Mouse (Mus musculus): ENCODE measurements around the gene Il31ra. TPM values are rescaled to one million over a fixed set of nuclear protein-coding genes. Genes with fewer than 3 reads are reported as not detected.

Il31ra gene
- polyA plus RNA-seq, 1 experiment from 2014 or later, result not detected

DNA sequence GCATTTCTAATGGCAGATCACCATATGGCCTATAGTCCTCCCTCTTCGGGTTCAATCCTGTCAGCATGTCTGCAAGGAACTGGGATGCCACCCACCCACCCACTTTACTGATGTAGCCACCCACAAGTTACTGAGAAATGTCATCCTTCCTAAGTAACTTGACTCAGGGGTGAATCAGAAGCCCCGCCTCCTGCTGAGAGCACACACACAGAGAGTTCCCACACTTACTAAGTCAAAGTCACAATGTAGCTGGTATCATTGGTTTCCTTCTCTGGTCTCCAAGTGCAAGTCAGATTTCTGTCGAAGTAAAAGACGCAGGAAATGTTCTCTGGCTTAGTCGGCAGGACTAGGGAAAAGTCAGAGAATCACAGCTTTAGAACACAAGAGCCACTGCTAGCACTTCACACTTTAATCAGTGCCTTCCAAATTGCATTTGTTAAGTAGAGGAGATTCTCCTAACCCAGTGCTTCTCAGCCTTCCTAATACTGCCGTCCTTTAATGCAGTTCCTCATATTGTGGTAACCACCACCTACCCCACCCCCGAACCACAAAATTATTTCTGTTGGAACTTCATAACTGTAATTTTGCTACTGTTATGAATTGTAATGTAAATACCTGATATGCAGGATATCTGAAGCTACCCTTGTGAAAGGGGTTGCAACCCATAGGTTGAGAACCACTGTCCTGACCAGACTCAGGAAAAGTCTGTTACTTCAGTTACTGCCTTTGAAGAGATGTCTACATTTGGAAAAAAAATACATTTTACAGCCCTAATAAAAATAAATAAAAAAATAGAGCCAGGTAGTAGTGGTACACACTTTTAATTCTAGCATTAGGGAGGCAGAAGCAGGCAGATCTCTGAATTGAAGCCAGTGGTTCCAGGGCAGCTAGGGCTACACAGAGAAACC, 42.3 kb downstream of the Il31ra start:
- Histone ChIP-seq H3K4me3 (no peak overlapping the region), H3K9me3 (no peaks in the 10 kb centered on the region), H3K36me3 (replicated peaks) (no peaks in the 10 kb centered on the region), H3K27ac (replicated peaks) (no peak overlapping the region), H3K4me1 (no peaks in the 10 kb centered on the region), H3K27me3 (replicated peaks; ENCODE audit: low read depth, poor library complexity, severe bottlenecking) (no peaks in the 10 kb centered on the region)
- no peak for DNase-seq (ENCODE audit: low spot score)
- 84% methylated on average over 7 of the region's 7 CpGs for WGBS

DNA sequence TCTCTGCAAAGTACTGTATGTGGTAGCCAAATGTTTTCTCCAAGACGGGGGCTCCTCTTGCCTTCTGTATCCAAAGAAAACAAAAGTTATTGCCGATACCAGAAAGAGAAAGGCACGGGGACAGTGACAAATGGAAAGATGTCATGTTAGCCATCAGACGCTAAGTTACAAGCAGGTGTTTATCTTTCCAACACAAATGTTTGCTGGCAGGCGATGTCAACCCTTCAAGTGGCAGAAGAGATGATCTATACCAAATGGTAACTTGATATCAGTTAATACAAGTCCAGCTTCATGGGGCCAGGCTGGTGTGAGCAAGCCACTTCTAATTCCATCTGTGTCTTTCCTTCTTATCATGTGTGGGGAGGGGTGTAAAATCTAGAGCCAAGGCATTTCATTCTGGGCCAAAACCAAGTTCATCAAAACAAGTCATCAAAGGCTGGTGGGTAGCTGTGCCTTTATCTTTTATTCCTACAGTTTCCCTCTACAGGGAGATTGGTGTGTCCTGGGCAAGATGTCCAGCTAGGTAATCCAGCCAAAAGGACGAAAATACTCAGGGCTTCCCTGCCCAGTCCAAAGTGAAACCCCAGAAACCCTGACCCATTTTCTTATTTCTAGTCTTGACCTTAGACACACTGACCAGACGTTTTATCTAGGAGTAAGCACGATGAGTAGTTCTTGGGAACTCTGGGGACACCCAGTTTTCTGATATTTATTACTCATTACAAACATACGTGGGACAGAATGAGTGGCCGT, 52.8 kb downstream of the Il31ra start:
- no peak for DNase-seq (ENCODE audit: low spot score)
- Histone ChIP-seq H3K4me1 (peaks cover 2% of the 10 kb centered on the region; the same call in 1 of the 2 replicates), H3K27me3 (replicated peaks; ENCODE audit: low read depth, poor library complexity, severe bottlenecking) (no peaks in the 10 kb centered on the region), H3K27ac (replicated peaks) (no peak overlapping the region), H3K36me3 (replicated peaks) (no peaks in the 10 kb centered on the region), H3K9me3 (no peaks in the 10 kb centered on the region), H3K4me3 (no peak overlapping the region)
- 88% methylated on average over 10 of the region's 10 CpGs for WGBS

DNA sequence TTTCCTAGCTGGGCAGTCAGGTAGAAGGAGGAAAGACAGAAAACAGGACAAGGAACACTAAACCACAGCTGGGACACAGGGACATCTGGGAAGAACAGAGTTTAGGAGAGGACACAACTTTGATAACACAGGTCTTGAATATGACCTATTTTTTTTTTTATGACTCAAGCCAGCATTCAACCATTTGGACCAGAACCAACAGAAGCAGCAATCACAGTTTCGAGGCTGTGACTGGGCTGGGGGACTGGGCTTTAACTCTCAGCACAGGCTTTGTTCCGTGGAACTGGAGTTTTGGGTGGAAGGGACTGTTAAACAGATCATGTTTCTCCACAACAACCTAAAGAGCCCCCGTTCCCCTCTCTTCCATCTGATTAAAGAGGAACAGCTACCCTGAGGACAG, 53.5 kb downstream of the Il31ra start:
- no peak overlapping the region for H3K4me3 ChIP-seq
- no peak for DNase-seq (ENCODE audit: low spot score)
- 63% methylated on average over 3 of the region's 3 CpGs for WGBS
- no peaks in the 10 kb centered on the region for H3K27me3 ChIP-seq (replicated peaks; ENCODE audit: low read depth, poor library complexity, severe bottlenecking)
- peaks cover 2% of the 10 kb centered on the region; the same call in 1 of the 2 replicates for H3K4me1 ChIP-seq
- no peaks in the 10 kb centered on the region for H3K36me3 ChIP-seq (replicated peaks)
- no peaks in the 10 kb centered on the region for H3K9me3 ChIP-seq
- no peak overlapping the region for H3K27ac ChIP-seq (replicated peaks)

DNA sequence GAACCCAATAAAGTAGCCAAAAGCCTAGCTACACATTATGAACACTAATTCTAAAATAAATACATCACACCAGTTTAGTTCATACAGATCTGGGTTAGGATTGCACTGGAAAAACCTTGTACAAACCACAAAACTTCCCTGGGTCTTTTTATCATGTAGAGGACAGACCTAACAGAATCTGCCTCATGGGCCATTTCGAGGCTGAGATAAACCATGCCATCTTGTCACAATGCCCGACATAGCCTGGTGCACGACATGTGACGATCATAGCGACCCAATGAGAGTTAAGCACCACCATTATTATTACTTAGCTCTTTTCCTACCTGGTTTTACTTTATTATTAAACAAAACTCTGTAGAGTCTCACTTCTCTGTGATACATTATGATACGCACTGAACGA, 57.1 kb downstream of the Il31ra start:
- Histone ChIP-seq H3K4me1 (peaks cover 6% of the 10 kb centered on the region; the same call in 1 of the 2 replicates), H3K27me3 (replicated peaks; ENCODE audit: low read depth, poor library complexity, severe bottlenecking) (no peaks in the 10 kb centered on the region), H3K27ac (replicated peaks) (no peak overlapping the region), H3K4me3 (no peak overlapping the region), H3K9me3 (no peaks in the 10 kb centered on the region), H3K36me3 (replicated peaks) (no peaks in the 10 kb centered on the region)
- WGBS, result 94% methylated on average over 7 of the region's 7 CpGs
- DNase-seq (ENCODE audit: low spot score), result no peak

DNA sequence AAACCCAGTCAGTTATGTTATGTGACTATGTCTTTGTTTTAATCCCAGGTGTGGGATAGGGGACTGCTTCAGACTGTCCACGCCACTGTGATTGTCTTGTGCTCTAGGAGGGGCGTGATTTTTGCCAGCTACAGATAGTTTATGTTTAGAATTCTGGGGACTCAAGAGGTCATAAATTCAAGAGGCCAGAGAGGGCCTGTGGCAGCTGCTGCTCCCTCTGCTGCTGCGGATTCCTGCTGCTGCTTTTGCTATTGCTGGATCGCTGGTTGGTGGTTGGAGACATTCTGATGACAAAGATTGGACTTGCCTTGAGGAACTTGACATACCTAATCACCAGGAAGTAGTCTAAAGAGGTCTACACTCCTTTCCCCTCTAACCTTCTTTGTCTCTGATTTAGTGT, 57.5 kb downstream of the Il31ra start:
- H3K4me1 ChIP-seq, result peaks cover 6% of the 10 kb centered on the region; the same call in 1 of the 2 replicates
- no peak overlapping the region for H3K27ac ChIP-seq (replicated peaks)
- no peak overlapping the region for H3K4me3 ChIP-seq
- H3K36me3 ChIP-seq (replicated peaks), result no peaks in the 10 kb centered on the region
- no peaks in the 10 kb centered on the region for H3K9me3 ChIP-seq
- DNase-seq (ENCODE audit: low spot score), result no peak
- no peaks in the 10 kb centered on the region for H3K27me3 ChIP-seq (replicated peaks; ENCODE audit: low read depth, poor library complexity, severe bottlenecking)
- WGBS, result 86% methylated on average over 4 of the region's 4 CpGs

DNA sequence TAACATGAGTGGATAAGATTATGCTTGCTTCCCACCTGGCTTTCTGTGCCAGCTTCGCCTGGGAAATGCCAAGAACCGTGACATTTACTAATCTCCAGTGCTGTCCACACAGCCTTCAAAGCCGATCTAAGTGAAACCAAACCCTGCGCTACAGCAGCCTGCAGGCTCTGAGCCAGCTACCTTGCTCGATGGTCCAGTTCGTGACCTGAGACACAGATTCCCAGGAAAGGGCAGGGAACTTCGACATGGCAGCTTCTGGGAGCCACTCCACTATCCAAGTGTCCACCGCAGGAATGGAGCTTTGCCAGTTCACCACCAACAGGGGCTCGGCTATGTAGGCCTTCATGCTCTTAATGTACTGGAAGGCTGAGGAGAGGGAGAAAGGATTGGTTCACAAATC, 60.6 kb downstream of the Il31ra start:
- no peaks in the 10 kb centered on the region for H3K27me3 ChIP-seq (replicated peaks; ENCODE audit: low read depth, poor library complexity, severe bottlenecking)
- 0 out of 2 replicates have a peak, but pooled peaks cover 4% of the 10 kb centered on the region for H3K4me1 ChIP-seq
- WGBS, result 66% methylated on average over 9 of the region's 9 CpGs
- no peaks in the 10 kb centered on the region for H3K36me3 ChIP-seq (replicated peaks)
- no peak overlapping the region for H3K27ac ChIP-seq (replicated peaks)
- H3K9me3 ChIP-seq, result no peaks in the 10 kb centered on the region
- DNase-seq (ENCODE audit: low spot score), result no peak
- H3K4me3 ChIP-seq, result no peak overlapping the region

DNA sequence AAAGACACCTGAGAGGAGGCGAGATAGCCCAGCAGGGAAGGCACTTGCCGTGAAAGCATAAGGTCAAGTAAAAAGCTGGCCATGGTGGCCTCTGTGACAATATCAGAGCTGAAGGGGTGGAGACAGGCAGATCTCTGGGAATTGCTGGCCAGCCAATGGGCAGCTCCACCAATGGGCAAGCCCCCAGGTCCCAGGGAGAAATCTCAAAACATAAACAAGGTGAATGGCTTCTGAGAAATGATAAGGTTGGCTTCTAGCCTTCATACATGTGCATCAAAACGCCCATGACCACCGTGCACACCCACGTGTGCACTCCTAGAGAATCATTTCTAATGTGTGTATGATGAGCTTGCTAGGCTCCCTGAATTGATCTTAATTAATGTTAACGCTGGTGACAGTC, 61.9 kb downstream of the Il31ra start:
- Histone ChIP-seq H3K36me3 (replicated peaks) (no peaks in the 10 kb centered on the region), H3K9me3 (no peaks in the 10 kb centered on the region), H3K27me3 (replicated peaks; ENCODE audit: low read depth, poor library complexity, severe bottlenecking) (no peaks in the 10 kb centered on the region), H3K4me3 (no peak overlapping the region), H3K27ac (replicated peaks) (no peak overlapping the region), H3K4me1 (0 out of 2 replicates have a peak, but pooled peaks cover 4% of the 10 kb centered on the region)
- no peak for DNase-seq (ENCODE audit: low spot score)
- 88% methylated on average over 6 of the region's 6 CpGs for WGBS

DNA sequence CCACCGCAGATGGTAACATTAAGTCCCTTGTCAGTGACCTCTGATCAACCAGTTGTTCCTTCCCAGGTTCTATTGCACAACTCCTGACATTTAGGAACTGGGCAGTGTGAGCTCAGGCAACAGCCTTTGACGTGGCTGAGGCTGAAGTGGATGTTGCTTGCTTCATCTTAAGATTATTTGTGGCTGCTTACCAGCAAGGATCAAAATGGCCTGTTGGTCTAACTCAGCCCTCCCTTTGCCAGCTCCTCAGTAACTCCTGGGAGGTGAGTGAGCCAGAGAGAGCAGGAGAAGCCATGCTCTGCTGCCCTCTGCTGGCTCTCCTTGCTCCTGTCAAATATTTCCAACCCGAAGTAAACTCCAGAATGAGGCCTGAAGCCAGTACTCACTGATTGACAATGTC, 64.3 kb downstream of the Il31ra start:
- no peak overlapping the region for H3K27ac ChIP-seq (replicated peaks)
- WGBS, result 38% methylated on average over 3 of the region's 3 CpGs
- DNase-seq (ENCODE audit: low spot score), result peak; percentile 76
- 0 out of 2 replicates have a peak, but pooled peaks cover 4% of the 10 kb centered on the region for H3K4me1 ChIP-seq
- H3K9me3 ChIP-seq, result 0 out of 2 replicates have a peak, but pooled peaks cover 4% of the 10 kb centered on the region
- H3K27me3 ChIP-seq (replicated peaks; ENCODE audit: low read depth, poor library complexity, severe bottlenecking), result no peaks in the 10 kb centered on the region
- H3K36me3 ChIP-seq (replicated peaks), result no peaks in the 10 kb centered on the region
- H3K4me3 ChIP-seq, result no peak overlapping the region

DNA sequence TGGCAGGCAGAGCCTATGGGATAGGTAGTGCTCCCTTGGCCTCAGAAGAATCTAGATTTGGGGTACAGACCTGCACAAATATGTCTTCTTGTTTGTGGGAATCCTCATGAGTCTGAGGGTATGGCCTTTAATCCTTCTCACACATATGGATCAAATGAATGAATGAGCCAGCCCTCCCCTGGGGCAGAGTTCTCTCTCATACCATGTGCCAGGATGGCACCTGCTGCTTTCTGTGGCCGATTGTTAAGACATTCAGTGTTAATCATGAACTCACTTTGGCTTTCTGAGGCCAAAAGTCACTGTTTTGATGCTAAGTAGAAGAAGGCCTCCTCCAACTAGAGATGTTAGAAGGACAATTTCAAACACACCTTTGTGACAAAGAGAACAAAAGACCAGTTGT, 67.0 kb downstream of the Il31ra start:
- Histone ChIP-seq H3K36me3 (replicated peaks) (no peaks in the 10 kb centered on the region), H3K27me3 (replicated peaks; ENCODE audit: low read depth, poor library complexity, severe bottlenecking) (no peaks in the 10 kb centered on the region), H3K4me1 (no peaks in the 10 kb centered on the region), H3K27ac (replicated peaks) (no peak overlapping the region), H3K9me3 (0 out of 2 replicates have a peak, but pooled peaks cover 4% of the 10 kb centered on the region), H3K4me3 (no peak overlapping the region)
- WGBS, result 59% methylated on average over 1 of the region's 1 CpGs
- DNase-seq (ENCODE audit: low spot score), result no peak

DNA sequence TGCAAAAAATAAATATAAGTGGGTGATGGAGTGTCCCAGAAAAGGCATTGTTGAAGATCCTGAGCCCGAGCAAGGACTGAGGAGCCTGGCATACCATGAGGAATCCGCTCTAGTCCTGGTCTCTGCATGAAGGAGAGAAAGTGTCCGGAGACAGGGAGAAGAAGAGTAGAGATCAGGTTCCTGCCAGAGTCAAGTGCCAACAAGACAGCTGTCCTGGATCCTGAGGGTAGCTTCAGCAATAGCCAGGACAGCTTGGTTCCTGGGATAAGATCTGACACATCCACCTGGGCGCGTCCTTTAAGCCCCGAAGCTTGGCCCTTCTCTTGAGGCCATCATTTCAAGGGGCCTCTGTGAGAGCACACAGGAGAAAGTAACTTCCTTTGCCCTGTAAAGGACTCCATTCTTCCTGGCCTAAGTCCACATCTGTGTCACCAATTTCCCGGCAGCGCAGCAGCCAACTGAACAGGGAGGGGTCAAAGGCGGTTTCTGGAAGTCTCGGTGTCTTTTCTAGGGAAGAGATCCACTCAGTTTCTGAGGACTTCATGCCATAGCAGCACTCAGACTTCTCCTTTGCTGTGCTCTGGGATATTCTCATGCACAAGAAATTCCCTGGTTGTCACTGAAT, 70.7 kb downstream of the Il31ra start:
- 83% methylated on average over 10 of the region's 10 CpGs for whole genome bisulfite sequencing
- DNase-seq (ENCODE audit: low spot score), result no peak

DNA sequence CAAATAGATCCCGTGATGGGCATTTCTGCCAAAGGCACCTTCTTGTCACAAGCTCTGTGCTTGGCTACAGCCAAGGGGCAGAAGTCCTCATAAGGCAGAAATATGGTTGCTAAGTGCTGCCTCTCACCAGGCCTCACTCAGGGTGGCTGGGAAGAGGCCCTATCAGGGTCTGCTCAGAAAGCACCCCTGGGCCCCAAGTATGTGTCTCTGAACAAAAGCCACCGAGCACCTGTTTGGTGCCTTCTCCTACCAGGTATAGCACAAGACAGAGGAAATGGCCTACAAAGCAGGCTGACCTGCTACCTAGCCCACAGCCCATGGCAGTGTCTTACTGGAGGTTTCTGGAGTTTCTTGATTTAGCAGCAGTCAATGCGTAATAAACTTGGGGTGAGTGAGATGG, 71.3 kb downstream of the Il31ra start:
- Histone ChIP-seq H3K9me3 (peaks cover 12% of the 10 kb centered on the region; the same call in 1 of the 2 replicates), H3K27me3 (replicated peaks; ENCODE audit: low read depth, poor library complexity, severe bottlenecking) (no peaks in the 10 kb centered on the region), H3K27ac (replicated peaks) (no peak overlapping the region), H3K36me3 (replicated peaks) (no peaks in the 10 kb centered on the region), H3K4me3 (no peak overlapping the region), H3K4me1 (no peaks in the 10 kb centered on the region)
- no peak for DNase-seq (ENCODE audit: low spot score)
- 79% methylated on average over 3 of the region's 3 CpGs for WGBS

More for the DNA sequence above, 70.7 kb downstream of the Il31ra start:
- Histone ChIP-seq H3K27ac (replicated peaks) (no peak overlapping the region), H3K27me3 (replicated peaks; ENCODE audit: low read depth, poor library complexity, severe bottlenecking) (no peaks in the 10 kb centered on the region), H3K4me1 (no peaks in the 10 kb centered on the region), H3K4me3 (no peak overlapping the region), H3K9me3 (peaks cover 7% of the 10 kb centered on the region; the same call in 1 of the 2 replicates), H3K36me3 (replicated peaks) (no peaks in the 10 kb centered on the region)

DNA sequence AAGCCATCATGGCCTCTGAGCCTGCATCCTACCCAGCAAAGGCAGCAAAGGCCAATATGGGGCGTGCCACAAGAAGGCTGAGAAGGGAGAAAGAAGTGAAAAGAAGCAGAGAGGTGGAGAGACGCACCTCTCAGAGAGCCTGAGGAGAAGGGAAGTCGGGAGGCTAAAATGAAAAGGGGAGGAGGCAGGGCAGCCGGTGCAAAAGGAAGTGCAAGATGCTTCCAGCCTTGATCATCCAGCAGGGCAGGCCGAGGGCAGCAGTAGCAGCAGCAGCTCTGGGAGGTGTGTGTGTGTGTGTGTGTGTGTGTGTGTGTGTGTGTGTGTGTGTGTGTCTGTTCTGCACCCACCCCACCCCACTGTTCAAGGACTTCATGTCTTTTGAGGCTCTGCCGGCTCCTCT, 71.9 kb downstream of the Il31ra start:
- no peak overlapping the region for H3K4me3 ChIP-seq
- H3K4me1 ChIP-seq, result no peaks in the 10 kb centered on the region
- H3K36me3 ChIP-seq (replicated peaks), result no peaks in the 10 kb centered on the region
- H3K9me3 ChIP-seq, result peaks cover 15% of the 10 kb centered on the region; the same call in 1 of the 2 replicates
- no peak overlapping the region for H3K27ac ChIP-seq (replicated peaks)
- no peak for DNase-seq (ENCODE audit: low spot score)
- no peaks in the 10 kb centered on the region for H3K27me3 ChIP-seq (replicated peaks; ENCODE audit: low read depth, poor library complexity, severe bottlenecking)
- 63% methylated on average over 6 of the region's 6 CpGs for WGBS

Measured in embryonic facial prominence, embryonic 10.5 days (tissue).